Mouse (Mus musculus) induced T-regulatory cell, adult 2 months (primary cell): Measurements from ENCODE around the gene Them7.
A peak's percentile ranks its signal among the peaks of the same experiment; 100 is the strongest.

ENCODE experiments used
- DNase-seq: peaks from one replicate; pipeline ENCODE4 v3.0.0-alpha.2; 2012; ENCODE audit warnings: low read depth

Gene Them7

GRCm38 (mm10) chr2:105379682-105380081 lies 155.6 kb downstream of the Them7 start:
- DNase-seq = no peak

GRCm38 (mm10) chr2:105380757-105381319 lies 156.7 kb downstream of the Them7 start:
- DNase-seq = no peak

GRCm38 (mm10) chr2:105383063-105383462 lies 158.9 kb downstream of the Them7 start:
- no peak for DNase-seq

- DNase-seq = no peak
Measured at GRCm38 (mm10) chr2:105384998-105385397, 160.9 kb downstream of the Them7 start.

DNA sequence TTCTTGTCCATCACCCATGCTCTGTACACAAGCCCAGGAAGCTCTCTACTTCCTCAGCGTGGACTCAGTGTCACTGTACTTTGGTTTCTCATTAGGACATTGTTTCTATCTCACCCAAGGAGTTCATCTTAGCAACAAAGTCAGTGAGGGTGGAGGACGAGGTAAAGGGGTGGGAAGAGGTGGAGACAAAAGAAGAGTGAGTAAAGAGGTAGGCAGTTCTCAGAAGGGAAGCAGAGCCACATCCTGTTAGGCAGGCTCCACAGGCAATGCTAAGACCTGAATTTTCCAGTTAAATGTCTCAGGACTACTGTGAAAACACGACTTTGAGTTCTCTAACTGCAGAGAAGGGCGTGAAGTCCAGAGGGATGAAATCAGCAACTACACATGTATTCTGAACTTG lies 162.3 kb downstream of the Them7 start:
- peak; percentile 32 for DNase-seq

- DNase-seq = no peak
Measured at GRCm38 (mm10) chr2:105389007-105389890, 165.1 kb downstream of the Them7 start.

DNA sequence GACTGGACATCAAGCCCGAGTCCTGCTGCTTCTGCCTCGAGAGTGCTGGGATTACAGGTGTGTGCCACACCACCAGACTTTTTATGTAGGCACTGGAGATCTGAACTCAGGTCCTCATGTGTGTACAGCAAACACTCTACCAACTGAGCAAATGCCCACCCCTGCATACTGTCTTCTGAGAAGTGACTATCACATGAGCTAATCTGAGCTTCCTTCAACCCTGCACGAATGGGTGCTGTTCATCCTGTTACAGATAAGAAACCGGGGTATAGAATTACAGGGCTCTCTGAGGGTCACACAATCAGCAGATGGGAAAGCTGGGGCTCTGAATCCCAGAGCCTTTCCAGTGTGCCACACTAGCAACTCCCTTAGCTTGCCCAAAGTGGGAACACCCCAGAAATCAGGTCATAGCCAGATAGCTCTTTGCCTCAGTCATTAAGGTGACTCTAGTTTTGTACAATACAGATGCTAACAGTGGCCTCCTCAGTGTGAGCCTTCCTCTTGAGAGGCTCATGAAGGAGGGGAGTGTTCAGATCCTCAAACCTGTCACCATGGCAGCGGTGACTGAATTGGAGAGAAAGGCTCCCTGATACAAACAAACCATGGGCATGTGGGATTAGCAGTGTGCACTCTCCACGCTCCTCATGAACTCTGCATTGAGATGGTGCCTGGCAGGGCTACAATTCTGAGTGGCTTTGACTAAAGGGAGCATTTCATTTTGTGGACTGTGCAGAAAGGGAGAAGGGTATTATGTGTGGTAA lies 166.7 kb downstream of the Them7 start:
- DNase-seq = no peak

- DNase-seq = no peak
Measured at GRCm38 (mm10) chr2:105391414-105391784, 167.3 kb downstream of the Them7 start.

- DNase-seq = no peak
Measured at GRCm38 (mm10) chr2:105392514-105392913, 168.4 kb downstream of the Them7 start.

DNA sequence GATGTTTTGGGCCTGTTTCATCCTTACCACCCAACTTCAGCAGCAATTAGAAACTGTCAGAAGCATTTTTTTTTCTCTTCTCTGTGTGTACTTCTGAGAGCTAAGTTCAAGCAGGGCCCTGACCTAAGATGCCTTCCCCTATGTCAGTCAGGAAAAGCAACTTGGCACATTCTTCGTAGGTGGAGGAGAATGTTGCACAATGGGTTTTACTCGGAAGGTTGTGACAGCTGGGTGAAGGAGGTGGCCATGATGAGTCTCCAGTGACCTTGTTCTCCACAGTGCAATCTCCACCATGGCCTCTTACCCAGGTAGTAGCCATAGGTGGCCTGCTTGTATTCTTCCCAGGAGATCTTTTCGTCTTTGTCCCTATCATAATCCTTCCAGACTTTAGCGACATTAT lies 170.3 kb downstream of the Them7 start:
- no peak for DNase-seq

GRCm38 (mm10) chr2:105396066-105396465 lies 171.9 kb downstream of the Them7 start:
- no peak for DNase-seq

DNA sequence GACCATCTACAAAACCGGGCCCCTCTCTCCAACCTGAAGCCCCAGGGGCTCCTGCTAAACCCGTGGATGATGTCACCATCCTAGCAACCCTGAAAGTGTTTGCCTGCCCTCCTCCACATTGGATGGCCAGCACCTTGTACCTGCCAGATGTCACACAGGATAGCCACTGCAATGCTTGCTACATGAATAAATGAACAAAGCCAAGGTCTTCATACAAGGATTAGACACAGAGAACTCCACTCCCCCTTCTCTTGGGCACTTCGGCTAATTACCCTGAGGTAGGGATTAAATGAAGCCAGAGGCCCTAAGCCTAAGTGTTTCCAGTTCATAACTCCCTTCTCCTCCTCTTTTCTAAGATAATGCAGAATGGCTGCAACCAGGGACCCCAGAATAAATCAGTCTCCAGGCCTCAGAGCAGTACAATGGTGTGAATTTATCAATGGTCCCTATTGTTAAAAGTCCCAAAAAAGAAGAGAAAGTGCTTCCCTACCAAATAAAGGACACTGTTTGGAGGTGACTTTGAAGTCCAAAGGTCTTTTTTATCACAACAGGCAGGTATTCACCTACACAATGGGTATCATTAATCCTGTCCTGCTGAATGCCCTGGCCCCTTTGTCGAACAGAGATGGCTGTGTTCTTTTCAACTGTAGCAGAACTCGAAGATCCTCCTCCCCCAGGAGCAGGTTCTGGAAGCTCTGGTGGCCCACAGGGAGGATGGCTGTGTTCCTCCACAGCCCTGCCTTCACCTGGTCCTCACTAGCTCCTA lies 173.5 kb downstream of the Them7 start:
- DNase-seq = no peak

GRCm38 (mm10) chr2:105398636-105399084 lies 174.5 kb downstream of the Them7 start:
- peak; percentile 83 for DNase-seq

DNA sequence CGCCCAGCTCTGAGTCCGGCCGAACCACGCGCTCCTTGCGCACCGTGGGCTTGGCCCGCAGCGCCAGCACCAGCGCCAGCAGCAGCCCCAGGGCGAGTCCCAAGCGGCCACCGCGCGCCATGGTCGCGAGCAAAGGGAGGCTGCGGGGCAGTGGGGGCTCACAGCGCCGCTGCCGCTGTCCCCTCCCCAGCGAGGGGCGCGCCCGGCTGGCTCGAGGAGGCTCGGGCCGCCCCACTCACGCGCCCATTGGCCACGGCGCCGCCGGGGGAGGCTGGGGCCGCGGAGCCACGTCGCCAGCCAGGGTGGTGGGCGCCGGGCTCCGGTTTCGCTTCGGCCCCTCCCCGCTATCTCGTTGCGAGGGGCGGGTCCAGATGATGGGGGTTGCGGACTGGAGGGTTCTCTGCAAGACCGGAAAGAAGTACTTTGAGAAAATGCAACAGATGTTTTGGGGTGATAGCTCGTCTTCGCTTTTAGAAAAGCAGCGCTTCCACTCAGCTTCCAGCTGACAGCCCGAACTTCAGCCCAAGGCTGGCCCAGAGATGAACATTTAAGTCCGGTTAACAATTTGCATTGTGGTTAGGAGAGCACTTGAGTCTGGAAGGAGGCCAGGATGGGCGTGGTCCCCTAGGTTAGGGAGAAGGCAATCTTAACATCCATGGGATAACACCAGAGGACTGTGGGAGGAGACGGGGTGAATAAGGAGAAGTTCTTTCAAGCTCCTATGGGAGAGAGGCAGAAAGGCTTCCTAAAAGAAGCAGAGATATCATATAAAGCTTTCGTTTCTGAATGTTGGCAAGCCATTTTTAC lies 175.2 kb downstream of the Them7 start, which contains the start of gene Rcn1:
Gene Rcn1 (minus strand): TSS at position 235 of the 807 bp plus-strand sequence.
- DNase-seq = peak; percentile 83

GRCm38 (mm10) chr2:105400558-105400957 lies 176.4 kb downstream of the Them7 start:
- no peak for DNase-seq

DNA sequence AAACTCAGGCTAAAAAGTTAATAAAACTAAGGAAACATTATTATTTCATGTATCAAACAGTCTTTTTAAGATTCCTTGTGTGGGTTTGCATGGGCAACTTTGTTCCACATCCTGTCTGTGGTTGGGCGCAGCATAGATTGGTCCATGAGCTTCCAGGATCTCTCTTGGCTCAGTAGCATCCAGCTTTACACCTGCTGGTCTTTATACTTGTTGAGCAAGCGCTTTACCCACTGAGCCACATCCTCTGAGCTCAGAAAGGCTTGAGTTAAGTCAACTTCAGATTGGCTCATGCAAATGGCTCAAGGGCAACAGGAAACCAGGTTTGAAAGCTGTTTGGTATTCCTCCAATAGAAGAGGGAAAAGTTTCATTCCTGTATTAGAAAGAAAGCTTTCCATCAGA lies 178.1 kb downstream of the Them7 start:
- peak; percentile 33 for DNase-seq

DNA sequence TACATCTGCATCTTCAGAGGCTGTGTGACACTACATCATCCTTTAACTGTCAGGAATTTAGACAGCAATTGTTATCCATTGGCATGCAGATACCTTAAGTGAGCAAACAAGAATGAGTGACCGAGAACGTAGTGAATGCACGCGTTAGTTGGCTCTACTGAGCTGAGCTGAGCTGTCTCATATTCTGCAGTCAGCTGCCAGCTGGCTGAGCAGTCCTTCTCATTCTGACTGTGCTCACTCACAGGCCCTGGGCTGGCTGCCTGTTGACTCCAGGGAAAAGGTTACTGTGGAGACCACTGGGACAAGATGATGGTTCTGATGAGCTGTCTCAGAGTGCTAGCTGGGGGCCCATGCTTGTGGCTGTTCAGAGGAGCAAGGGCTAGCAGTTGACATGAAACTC lies 184.4 kb downstream of the Them7 start:
- DNase-seq = no peak

DNA sequence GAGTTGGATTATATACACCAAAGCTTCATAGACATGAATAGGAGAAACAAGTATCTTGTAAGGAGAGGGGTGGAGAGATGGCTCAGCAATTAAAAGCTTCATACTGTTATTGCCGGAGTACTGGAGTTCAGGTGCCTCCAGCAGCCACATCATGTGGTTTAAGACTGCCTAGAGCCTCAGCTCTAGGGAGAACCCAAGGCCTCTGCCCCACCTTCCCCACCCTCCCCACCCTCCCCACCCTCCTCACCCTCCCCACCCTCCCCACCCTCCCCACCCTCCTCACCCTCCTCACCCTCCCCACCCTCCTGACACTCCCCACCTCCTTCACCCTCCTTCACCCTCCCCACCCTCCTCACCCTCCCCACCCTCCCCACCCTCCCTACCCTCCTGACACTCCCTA lies 185.1 kb downstream of the Them7 start:
- DNase-seq = no peak

DNA sequence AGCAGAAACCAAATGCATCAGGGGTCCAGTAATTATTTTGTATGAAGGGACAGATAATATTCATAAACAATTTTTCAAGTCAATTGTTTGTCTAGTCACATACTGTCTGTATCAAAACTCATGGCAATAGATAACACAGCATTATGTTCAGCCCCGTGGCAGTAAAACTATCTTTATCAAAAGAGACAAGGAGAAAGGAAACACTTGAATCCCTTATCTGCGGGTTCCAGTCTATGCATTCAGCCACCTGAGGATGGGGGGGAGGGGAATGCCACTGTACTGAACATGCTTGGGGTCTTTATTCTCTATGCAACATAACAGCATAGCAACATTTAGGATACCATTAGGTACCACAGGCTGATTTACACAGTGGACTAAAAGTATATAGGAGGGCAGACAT lies 190.2 kb downstream of the Them7 start:
- no peak for DNase-seq

DNA sequence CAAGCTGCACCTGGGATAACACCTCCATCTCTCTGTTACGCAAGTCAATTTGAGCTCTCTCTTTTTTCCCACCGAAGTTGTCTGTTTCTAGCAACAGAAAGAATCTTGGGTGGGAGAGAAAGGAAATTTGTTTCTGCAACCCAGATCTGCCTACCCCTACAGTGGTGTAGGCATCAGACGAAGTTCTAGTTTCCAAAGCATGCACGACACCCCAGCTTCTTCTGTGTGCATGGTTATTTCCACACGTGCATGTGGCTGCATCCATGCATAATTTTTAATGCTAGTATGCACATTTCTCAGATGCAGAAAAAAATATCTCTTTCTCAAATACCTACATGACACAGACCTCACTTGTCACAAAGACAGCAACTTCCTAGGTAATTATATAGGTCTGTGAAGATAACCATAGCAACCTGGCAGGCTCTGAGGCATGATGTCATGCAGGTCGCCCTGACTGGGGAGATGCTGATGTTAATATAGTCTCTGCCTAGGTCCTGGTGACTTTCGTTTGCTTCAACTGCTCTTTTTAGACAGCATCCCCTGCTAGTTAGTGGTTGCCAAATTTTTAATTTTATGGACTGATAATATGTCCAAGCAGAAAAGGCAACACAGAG lies 192.0 kb downstream of the Them7 start:
- DNase-seq = no peak
